Mouse (Mus musculus): ENCODE results near the gene Atg10. TPM values are rescaled to one million over a fixed set of nuclear protein-coding genes. Genes with fewer than 3 reads are reported as not detected.

Atg10 gene
- polyA plus RNA-seq, 2 experiments: 5.4 to 18.3 TPM

DNA sequence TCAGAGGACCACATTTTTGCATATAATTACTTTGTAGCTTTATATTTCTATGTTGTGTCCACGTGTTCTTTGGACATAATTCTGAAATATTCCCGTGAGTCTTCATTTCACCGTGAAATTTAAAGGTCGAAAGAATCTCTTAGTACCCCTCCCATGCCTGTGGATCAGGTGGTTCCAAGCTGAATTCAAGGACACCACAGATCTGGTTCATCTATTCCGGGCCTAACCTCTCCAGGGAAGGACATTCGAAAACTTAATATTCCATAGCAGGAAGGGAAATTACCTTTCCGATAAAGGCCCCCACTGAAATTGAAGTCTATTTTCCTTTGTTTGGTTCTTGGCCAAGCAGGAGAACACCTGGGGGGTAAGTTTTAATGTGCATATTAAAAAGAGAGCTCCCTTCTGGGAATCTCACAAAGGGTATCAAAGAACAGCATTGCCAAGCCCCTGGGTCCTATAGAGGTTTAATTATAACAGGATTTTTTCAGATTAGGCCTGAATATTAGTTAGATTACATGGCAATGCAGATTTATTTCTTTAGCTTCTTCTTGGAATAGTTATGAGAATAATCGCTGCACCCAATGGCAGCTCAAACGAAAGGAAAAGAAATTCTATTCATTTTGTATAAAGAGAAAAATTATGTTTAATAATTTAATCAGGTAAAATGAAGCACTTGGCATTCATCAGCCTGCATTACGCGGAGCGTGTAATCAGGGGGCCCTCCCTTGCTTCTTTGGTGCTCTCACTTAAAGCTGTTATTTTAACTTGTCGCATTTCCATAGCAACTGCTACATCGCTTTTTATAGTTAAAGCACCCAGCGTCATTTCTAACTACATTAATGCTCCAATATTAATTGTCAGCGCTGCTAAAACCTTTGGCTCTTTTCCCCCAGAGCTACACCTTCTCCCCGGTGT, 310.8 kb downstream of the Atg10 start:
- no peak for DNase-seq (ENCODE audit: low spot score)
- Histone ChIP-seq H3K4me2 (replicated peaks; ENCODE audit: low read depth, low read length, severe bottlenecking) (no peak overlapping the region), H3K4me1 (ENCODE audit: control insufficient read depth, insufficient read depth, low read length) (no peaks in the 10 kb centered on the region), H3K9ac (ENCODE audit: low read depth, low read length, severe bottlenecking) (no peak overlapping the region), H3K36me3 (ENCODE audit: control insufficient read depth, insufficient read depth, low read length) (no peaks in the 10 kb centered on the region), H3K4me3 (replicated peaks; ENCODE audit: low read length) (no peak overlapping the region), H3K27me3 (ENCODE audit: control insufficient read depth, insufficient read depth, low read length) (no peaks in the 10 kb centered on the region), H3K9me3 (ENCODE audit: control insufficient read depth, low read length) (no peaks in the 10 kb centered on the region), H3K27ac (replicated peaks; ENCODE audit: low read depth, low read length) (no peak overlapping the region)
- no peak for ATAC-seq (ENCODE audit: low FRiP score, low read depth)
- no peak for TF ChIP-seq POLR2A (IDR thresholded peaks at IDR 0.05; ENCODE audit: borderline replicate concordance, extremely low read depth, insufficient read depth, insufficient read length)
- WGBS: 71% methylated on average over 17 of the region's 17 CpGs

DNA sequence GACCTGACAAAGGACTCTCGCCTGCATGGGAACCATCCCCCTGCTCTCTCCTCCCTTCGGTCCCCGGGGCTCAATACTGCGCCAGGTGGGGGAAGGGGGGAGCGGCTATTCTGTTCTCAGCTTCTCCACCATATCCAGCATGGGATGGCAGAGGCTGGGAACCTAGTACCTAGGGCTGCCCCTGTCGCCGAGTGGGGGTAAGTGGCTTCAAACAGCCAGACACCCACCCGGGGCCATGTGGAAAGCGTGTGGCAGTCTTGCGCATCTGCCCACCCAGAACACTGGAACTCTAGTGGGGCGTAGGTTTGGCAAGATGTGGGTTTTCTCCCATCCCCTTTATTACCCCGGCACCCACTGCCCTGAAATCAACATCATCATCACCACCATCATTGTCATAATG, 316.4 kb downstream of the Atg10 start:
- DNase-seq (ENCODE audit: low spot score) (no peak), ATAC-seq (ENCODE audit: low FRiP score, low read depth) (no peak)
- no peak overlapping the region for H3K27ac ChIP-seq (replicated peaks; ENCODE audit: low read depth, low read length)
- H3K9ac ChIP-seq (ENCODE audit: low read depth, low read length, severe bottlenecking): no peak overlapping the region
- no peak overlapping the region for H3K4me2 ChIP-seq (replicated peaks; ENCODE audit: low read depth, low read length, severe bottlenecking)
- no peak for TF ChIP-seq POLR2A (IDR thresholded peaks at IDR 0.05; ENCODE audit: borderline replicate concordance, extremely low read depth, insufficient read depth, insufficient read length)
- no peaks in the 10 kb centered on the region for H3K4me1 ChIP-seq (ENCODE audit: control insufficient read depth, insufficient read depth, low read length)
- H3K36me3 ChIP-seq (ENCODE audit: control insufficient read depth, insufficient read depth, low read length): no peaks in the 10 kb centered on the region
- 88% methylated on average over 12 of the region's 12 CpGs for WGBS
- H3K27me3 ChIP-seq (ENCODE audit: control insufficient read depth, insufficient read depth, low read length): no peaks in the 10 kb centered on the region
- no peak overlapping the region for H3K4me3 ChIP-seq (replicated peaks; ENCODE audit: low read length)
- no peaks in the 10 kb centered on the region for H3K9me3 ChIP-seq (ENCODE audit: control insufficient read depth, low read length)

DNA sequence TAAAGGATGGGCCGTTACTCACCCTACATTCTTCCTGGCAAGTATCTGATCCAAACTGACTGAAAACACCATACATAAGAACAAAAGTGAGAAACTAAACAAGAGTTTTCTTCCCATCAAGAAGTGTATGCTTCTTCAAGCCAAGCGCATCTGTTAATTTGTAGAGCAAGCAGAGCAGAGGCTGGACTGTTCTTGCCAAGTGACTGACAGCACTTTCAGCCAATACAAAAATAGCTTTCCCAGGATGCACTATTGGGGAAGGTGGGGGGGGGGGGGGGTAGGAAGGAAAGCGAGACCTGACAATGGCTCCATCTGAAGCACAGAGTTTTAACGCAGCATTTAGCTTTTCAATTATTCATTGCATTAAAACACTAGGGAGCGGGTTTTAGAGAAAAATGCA, 318.6 kb downstream of the Atg10 start, which contains the start of gene Atp6ap1l:
Atp6ap1l (minus strand) TSS at position 180 of the 400 bp plus-strand sequence.
- no peak within 1 kb of the TSS for H3K27ac ChIP-seq (replicated peaks; ENCODE audit: low read depth, low read length)
- ATAC-seq (ENCODE audit: low FRiP score, low read depth) (no peak), DNase-seq (ENCODE audit: low spot score) (no peak)
- TF ChIP-seq POLR2A (IDR thresholded peaks at IDR 0.05; ENCODE audit: borderline replicate concordance, extremely low read depth, insufficient read depth, insufficient read length): no peak
- no peaks in the 10 kb centered on the region for H3K36me3 ChIP-seq (ENCODE audit: control insufficient read depth, insufficient read depth, low read length)
- no peaks in the 10 kb centered on the region for H3K4me1 ChIP-seq (ENCODE audit: control insufficient read depth, insufficient read depth, low read length)
- H3K4me2 ChIP-seq (replicated peaks; ENCODE audit: low read depth, low read length, severe bottlenecking): no peak within 1 kb of the TSS
- H3K9ac ChIP-seq (ENCODE audit: low read depth, low read length, severe bottlenecking): no peak within 1 kb of the TSS
- no peak within 1 kb of the TSS for H3K4me3 ChIP-seq (replicated peaks; ENCODE audit: low read length)
- no peaks in the 10 kb centered on the region for H3K9me3 ChIP-seq (ENCODE audit: control insufficient read depth, low read length)
- WGBS: 89% methylated on average over 5 of the region's 5 CpGs
- no peaks in the 10 kb centered on the region for H3K27me3 ChIP-seq (ENCODE audit: control insufficient read depth, insufficient read depth, low read length)

DNA sequence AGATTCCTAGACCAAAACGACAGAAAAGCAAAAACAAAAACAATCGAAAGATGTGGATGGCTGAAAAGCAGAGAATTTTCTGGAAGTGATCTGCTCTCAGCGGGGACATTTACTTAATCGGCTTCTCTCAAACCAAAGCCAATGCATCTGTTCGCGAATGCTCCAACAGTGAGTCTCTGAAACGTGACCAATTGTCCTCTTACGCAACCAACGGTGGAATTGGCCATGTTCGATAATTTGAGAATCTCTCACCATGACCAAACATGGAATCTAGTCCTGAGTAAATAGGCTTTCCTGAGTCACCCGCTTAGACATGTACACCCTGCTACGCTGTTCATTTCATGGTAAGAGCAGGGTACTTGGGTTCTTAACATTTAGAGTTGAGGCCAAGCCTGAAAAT, 326.9 kb downstream of the Atg10 start:
- Histone ChIP-seq H3K9me3 (ENCODE audit: control insufficient read depth, low read length) (no peaks in the 10 kb centered on the region; the same call in 1 of the 2 replicates), H3K9ac (ENCODE audit: low read depth, low read length, severe bottlenecking) (no peak overlapping the region), H3K27ac (replicated peaks; ENCODE audit: low read depth, low read length) (no peak overlapping the region), H3K27me3 (ENCODE audit: control insufficient read depth, insufficient read depth, low read length) (no peaks in the 10 kb centered on the region), H3K4me2 (replicated peaks; ENCODE audit: low read depth, low read length, severe bottlenecking) (no peak overlapping the region), H3K36me3 (ENCODE audit: control insufficient read depth, insufficient read depth, low read length) (no peaks in the 10 kb centered on the region), H3K4me3 (replicated peaks; ENCODE audit: low read length) (no peak overlapping the region), H3K4me1 (ENCODE audit: control insufficient read depth, insufficient read depth, low read length) (no peaks in the 10 kb centered on the region)
- no peak for TF ChIP-seq POLR2A (IDR thresholded peaks at IDR 0.05; ENCODE audit: borderline replicate concordance, extremely low read depth, insufficient read depth, insufficient read length)
- no peak for ATAC-seq (ENCODE audit: low FRiP score, low read depth)
- DNase-seq (ENCODE audit: low spot score): no peak
- WGBS: 89% methylated on average over 12 of the region's 12 CpGs

DNA sequence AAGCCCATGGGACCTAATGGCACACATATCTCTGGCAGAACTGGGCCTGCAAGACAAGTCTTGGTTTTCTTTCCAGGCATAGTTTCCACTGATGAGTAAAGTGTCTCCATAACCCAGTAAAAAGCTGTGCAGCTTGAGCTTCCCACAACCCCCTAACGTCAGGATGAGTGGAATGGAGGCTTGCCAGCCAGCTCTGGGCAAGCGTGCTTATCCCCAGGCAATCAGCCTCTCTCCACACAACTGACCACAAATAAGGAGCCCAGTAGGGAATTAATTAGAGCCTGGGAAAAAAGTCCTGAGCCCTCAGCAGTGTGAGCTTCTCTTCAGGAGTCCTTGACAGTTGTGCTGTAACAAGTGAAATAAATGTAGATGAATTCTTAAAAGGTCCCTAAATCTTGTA, 327.7 kb downstream of the Atg10 start:
- Histone ChIP-seq H3K4me1 (ENCODE audit: control insufficient read depth, insufficient read depth, low read length) (no peaks in the 10 kb centered on the region), H3K4me2 (replicated peaks; ENCODE audit: low read depth, low read length, severe bottlenecking) (no peak overlapping the region), H3K36me3 (ENCODE audit: control insufficient read depth, insufficient read depth, low read length) (no peaks in the 10 kb centered on the region), H3K9me3 (ENCODE audit: control insufficient read depth, low read length) (no peaks in the 10 kb centered on the region; the same call in 1 of the 2 replicates), H3K9ac (ENCODE audit: low read depth, low read length, severe bottlenecking) (no peak overlapping the region), H3K27ac (replicated peaks; ENCODE audit: low read depth, low read length) (no peak overlapping the region), H3K27me3 (ENCODE audit: control insufficient read depth, insufficient read depth, low read length) (no peaks in the 10 kb centered on the region), H3K4me3 (replicated peaks; ENCODE audit: low read length) (no peak overlapping the region)
- ATAC-seq (ENCODE audit: low FRiP score, low read depth) (no peak), DNase-seq (ENCODE audit: low spot score) (no peak)
- WGBS: 27% methylated on average over 2 of the region's 2 CpGs
- no peak for TF ChIP-seq POLR2A (IDR thresholded peaks at IDR 0.05; ENCODE audit: borderline replicate concordance, extremely low read depth, insufficient read depth, insufficient read length)

All from limb, embryonic 14.5 days (tissue).